Mouse (Mus musculus): Measurements from ENCODE around the gene Ints7.

The Ints7 gene

GRCm38 (mm10) chr1:191584483-191584882, 9.0 kb downstream of the Ints7 start:
- DNase-seq (ENCODE audit: low read depth, low spot score): peak; percentile 25

GRCm38 (mm10) chr1:191585704-191586103, 10.3 kb downstream of the Ints7 start:
- DNase-seq (ENCODE audit: low read depth, low spot score): no peak

- DNase-seq (ENCODE audit: low read depth, low spot score): no peak
Measured at GRCm38 (mm10) chr1:191587062-191587461, 11.6 kb downstream of the Ints7 start.

DNA sequence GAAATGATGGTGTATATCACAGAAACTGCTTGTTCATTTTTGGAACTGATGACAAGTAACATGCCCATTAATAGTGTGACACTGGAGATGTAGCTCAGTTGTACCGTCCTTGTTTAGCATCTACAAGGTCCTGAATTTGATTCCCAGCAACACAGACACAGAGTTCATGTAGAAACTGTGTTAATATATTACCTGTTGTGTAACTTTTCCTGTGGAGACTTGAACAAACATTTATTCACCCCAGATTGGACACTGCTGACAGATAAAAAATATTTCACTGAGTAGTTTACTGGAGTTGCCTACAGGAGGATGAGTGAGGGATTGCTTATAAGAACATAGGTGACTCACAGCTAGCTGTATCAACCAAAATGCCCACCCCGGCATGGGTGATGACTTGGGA, 13.3 kb downstream of the Ints7 start:
- DNase-seq (ENCODE audit: low read depth, low spot score): no peak

- DNase-seq (ENCODE audit: low read depth, low spot score): no peak
Measured at GRCm38 (mm10) chr1:191592016-191592720, 16.7 kb downstream of the Ints7 start.

GRCm38 (mm10) chr1:191596076-191596475, 20.6 kb downstream of the Ints7 start:
- DNase-seq (ENCODE audit: low read depth, low spot score): no peak

DNA sequence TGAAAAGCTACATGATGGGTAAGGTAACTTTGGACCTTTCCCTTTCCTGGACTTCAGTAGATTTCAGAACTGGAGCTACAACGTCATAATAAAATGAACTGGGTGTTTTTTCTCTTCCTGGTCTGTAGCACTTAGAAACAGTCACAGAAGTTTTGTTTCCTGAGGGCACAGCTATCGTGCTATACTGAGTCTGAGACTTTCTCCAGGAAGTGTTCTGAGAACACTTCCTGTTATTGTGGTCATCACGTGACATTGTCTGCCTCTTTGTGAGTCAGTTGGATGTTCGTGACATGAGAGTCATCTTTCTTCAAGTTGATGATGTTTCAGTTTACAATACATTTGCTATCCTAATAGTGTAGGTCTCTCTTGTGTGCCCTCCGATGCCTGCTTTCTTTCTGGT, 23.8 kb downstream of the Ints7 start:
- DNase-seq (ENCODE audit: low read depth, low spot score): no peak

DNA sequence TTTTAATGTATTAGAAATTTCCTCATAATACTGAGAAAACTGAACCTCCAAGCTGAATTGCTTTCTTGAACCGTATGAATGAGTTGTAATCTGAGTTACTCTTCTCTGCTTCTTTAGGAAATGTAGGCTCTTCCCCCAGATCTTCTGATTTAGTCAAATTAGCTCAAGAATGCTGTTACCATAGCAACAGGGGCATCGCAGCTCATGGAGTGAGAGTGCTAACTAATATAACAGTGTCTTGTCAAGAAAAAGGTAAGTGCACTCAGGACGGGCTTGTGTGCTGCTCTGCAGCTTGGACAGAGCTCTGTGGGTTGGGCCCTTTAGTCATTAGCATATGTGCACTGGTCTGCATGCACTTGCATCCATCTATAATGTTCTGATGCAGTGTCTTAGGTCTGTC, 29.3 kb downstream of the Ints7 start:
- no peak for DNase-seq (ENCODE audit: low read depth, low spot score)

DNA sequence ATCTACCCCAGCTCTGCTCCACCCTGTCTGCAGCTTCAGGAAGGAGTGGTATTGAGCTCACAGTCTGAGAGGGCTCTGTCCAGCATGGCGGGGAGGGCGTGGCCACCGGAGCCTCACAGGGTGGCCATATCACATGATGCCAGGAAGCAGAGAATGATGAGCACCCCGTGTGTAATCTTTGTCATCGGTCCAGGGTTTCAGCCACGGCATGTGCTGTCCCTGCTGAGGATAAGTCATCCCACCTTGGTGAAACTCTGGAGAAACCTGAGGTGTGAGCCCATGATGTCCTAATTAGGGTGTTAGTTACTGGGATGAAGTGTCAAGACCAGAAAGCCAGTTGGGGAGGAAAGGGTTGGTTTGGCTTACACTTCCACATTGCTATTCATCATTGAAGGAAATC, 33.6 kb downstream of the Ints7 start:
- no peak for DNase-seq (ENCODE audit: low read depth, low spot score)

DNA sequence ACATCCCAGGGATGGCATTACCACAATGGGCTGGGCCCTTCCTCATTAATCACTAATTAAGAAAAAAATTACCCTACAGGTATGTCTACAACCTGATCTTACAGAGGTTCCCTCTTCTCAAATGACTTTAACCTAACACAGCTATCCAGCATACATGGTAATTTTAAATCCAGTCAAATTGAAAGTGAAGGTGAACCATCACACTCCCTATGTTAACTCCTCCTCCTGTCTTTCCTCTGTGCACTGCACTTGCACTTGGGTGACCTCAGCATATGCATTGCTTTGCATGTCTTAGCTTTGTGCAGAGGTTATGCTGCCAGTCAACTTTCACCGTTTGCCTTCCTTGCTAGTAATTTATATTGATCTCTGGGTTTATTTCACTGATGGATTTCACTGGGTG, 34.1 kb downstream of the Ints7 start:
- DNase-seq (ENCODE audit: low read depth, low spot score): no peak

GRCm38 (mm10) chr1:191610357-191610756, 34.9 kb downstream of the Ints7 start:
- DNase-seq (ENCODE audit: low read depth, low spot score): no peak

DNA sequence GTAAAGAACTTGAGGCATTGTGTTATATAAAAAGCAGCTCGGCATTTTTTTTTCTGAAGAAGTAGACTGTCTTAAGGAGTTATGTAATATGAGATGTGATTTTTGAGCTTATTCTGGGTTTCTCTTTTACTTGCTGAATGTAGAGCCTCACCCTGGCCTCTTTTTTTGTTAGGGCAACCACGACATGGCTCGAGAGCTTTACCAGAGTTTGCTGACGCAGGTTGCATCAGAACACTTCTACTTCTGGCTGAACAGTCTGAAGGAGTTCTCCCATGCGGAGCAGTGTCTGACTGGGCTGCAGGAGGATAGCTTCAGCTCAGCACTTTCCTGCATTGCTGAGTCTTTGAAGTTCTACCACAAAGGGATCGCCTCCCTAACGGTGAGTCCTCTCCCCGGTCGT, 36.2 kb downstream of the Ints7 start:
- no peak for DNase-seq (ENCODE audit: low read depth, low spot score)

GRCm38 (mm10) chr1:191612877-191613276, 37.4 kb downstream of the Ints7 start:
- no peak for DNase-seq (ENCODE audit: low read depth, low spot score)

DNA sequence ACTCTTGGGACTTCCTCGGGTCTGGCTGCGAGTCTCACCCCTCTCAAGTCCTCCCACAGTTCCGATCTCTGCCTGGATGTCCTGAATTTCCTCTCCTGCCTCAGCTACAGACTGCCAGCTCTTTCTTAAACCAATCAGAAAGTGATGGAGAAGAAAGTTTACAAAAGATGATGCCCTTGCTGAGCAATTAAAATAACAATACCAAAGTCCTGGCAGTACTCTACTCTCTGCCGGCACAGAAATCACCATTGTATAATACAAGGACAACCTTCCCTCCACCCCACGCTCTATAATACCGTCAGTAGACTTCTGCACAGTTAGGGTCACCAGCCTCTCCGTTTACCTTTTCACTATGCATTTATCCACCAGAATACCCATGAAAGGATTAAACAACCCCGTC, 40.8 kb downstream of the Ints7 start:
- peak; percentile 83 for DNase-seq (ENCODE audit: low read depth, low spot score)

GRCm38 (mm10) chr1:191617589-191617988, 42.2 kb downstream of the Ints7 start:
- no peak for DNase-seq (ENCODE audit: low read depth, low spot score)

- no peak for DNase-seq (ENCODE audit: low read depth, low spot score)
Measured at GRCm38 (mm10) chr1:191618067-191618766, 42.8 kb downstream of the Ints7 start.

DNA sequence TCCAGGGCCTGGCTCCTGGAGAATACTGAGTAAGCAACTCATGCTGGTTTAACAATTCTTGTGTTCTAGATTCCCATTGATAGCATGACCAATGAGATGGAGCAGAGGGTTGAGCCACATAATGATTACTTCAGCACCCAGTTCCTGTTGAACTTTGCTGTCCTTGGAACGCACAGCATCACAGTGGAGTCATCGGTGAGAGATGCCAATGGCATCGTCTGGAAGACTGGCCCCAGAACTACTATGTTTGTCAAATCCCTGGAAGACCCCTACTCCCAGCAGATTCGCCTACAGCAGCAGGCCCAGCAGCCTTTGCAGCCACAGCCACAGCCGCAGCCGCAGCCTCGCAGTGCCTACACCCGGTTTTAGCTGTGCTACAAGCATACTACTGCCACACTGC, 45.7 kb downstream of the Ints7 start:
- no peak for DNase-seq (ENCODE audit: low read depth, low spot score)

- DNase-seq (ENCODE audit: low read depth, low spot score): no peak
Measured at GRCm38 (mm10) chr1:191622801-191623200, 47.4 kb downstream of the Ints7 start.

- no peak for DNase-seq (ENCODE audit: low read depth, low spot score)
Measured at GRCm38 (mm10) chr1:191624492-191624891, 49.1 kb downstream of the Ints7 start.

GRCm38 (mm10) chr1:191625026-191625425, 49.6 kb downstream of the Ints7 start:
- no peak for DNase-seq (ENCODE audit: low read depth, low spot score)

GRCm38 (mm10) chr1:191625620-191626019, 50.2 kb downstream of the Ints7 start:
- no peak for DNase-seq (ENCODE audit: low read depth, low spot score)

DNA sequence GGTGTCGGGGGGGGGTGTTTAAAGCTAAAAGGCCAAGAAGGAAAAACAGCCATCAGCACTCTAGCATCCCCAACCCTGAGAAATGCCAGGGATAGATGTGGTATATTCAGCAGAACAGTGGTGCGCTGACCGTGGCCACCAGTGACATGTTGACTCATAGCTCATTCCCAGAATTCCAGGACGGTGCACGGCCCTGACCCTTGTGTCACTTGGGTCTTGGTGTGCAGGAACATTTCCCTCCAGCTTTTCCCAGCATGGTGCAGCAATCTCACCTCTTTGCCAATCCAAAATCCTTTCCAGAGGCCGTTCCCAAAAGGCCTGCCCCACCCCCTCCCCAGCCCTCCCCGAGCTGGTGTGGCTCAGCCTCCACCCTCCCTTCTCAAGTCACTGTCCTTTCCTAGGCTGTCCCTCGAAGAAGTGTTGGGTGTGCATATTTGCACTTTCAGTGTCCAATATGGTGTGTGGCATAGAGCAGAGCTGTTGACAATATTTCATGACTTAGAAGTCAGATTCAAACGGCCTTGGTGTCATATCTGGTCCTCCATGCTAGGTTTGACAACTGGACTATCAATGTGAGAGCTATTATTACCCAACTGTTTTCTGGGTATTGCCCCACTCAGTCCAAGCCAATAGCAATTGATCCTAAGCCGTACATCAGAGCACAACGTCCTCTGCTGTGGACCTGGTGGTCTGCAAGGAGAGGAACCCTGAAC, 53.2 kb downstream of the Ints7 start:
- DNase-seq (ENCODE audit: low read depth, low spot score): no peak

- no peak for DNase-seq (ENCODE audit: low read depth, low spot score)
Measured at GRCm38 (mm10) chr1:191629170-191629636, 53.8 kb downstream of the Ints7 start.
